8 mouse cellular contexts compared by ENCODE assay signal in the genomic region with DNA sequence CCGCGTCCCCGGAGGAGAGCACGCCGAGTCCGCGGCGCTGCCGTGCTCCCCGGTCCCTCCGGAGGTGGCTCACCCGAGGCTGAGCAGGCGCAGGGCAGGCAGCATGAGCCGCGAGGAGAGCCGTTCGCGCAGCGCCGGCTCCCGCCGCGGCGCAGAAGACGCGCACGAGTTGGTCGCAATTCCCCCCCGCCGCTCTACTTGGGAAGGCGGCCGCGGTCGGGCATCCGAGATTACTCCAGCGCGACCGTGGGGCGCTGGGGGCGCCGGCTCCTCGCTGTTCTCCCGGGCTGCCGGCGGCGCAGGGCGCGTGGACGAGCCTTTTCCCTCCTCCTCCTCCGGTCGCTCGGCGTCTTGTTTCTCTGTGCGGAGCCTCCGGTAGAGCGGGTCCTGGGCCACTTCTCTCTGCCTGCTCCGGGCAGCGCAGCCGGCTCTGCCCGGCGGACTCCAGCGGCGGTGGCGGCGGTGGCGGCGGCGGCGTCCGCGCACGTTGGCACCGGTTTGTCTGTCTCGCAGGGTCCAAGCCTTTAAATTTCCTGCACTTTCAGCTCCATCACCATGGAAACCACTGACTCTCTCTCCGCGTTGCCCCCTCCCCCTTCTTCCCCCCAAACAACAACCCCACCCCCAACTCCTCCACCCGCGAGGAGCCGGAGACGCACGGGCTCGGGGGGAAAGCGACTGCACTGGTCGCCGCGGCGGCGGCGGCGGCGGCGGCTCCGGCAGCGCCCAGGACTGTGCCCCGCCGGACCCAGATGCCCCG. TPM values are rescaled to one million over a fixed set of nuclear protein-coding genes. Genes with fewer than 3 reads are reported as not detected.
A peak's percentile ranks its signal among the peaks of the same experiment; 100 is the strongest.
DNase-seq lines count a peak whose midpoint lies in the region; ATAC-seq lines count a peak whose summit lies in the region.

A gene (minus strand): TSS at position 277 of the 760 bp plus-strand sequence.

- no peaks in the 10 kb centered on the region for H3K36me3 ChIP-seq in forebrain, embryonic 10.5 days (replicated peaks)
- H3K36me3 ChIP-seq in lung, embryonic 16.5 days (ENCODE audit: control insufficient read depth, insufficient read depth, low read length) = no peaks in the 10 kb centered on the region

- under 1% methylated on average over 97 of the region's 97 CpGs for WGBS in forebrain, embryonic 10.5 days
- under 1% methylated on average over 89 of the region's 97 CpGs for WGBS in lung, embryonic 16.5 days

- peak within 1 kb of the TSS; percentile 84 for H3K4me3 ChIP-seq in forebrain, embryonic 10.5 days
- peak within 1 kb of the TSS; percentile 68 for H3K4me3 ChIP-seq in lung, embryonic 16.5 days (ENCODE audit: low read length)

- peak within 1 kb of the TSS; percentile 68 for H3K9ac ChIP-seq in lung, embryonic 16.5 days (ENCODE audit: low read length)

- peaks cover 8% of the 10 kb centered on the region for H3K9me3 ChIP-seq in forebrain, embryonic 10.5 days
- peaks cover 3% of the 10 kb centered on the region; the same call in 1 of the 2 replicates for H3K9me3 ChIP-seq in lung, embryonic 16.5 days (ENCODE audit: control insufficient read depth, low read length)

- ATAC-seq in lung, embryonic 16.5 days (ENCODE audit: low read depth) = peak; percentile 50
- no peak for ATAC-seq in megakaryocyte progenitor cell, adult 5-6 weeks (replicated peaks; ENCODE audit: poor library complexity)

- H3K4me1 ChIP-seq in forebrain, embryonic 10.5 days = peaks cover 56% of the 10 kb centered on the region
- H3K4me1 ChIP-seq in lung, embryonic 16.5 days (replicated peaks; ENCODE audit: control insufficient read depth, insufficient read depth, low read length) = peaks cover 29% of the 10 kb centered on the region

- H3K27me3 ChIP-seq in forebrain, embryonic 10.5 days (ENCODE audit: poor library complexity, severe bottlenecking) = peaks cover 46% of the 10 kb centered on the region
- H3K27me3 ChIP-seq in lung, embryonic 16.5 days (ENCODE audit: control insufficient read depth, insufficient read depth, low read depth, low read length) = peaks cover 17% of the 10 kb centered on the region

- H3K27ac ChIP-seq in forebrain, embryonic 10.5 days = peak within 1 kb of the TSS; percentile 95
- peak within 1 kb of the TSS; percentile 71 for H3K27ac ChIP-seq in lung, embryonic 16.5 days (ENCODE audit: low read length)

- peak within 1 kb of the TSS; percentile 97 for H3K4me2 ChIP-seq in lung, embryonic 16.5 days (ENCODE audit: low read depth, low read length)

- peak; percentile 7 for DNase-seq in 3T3-L1 (ENCODE audit: low read depth, low spot score)
- peak; percentile 79 for DNase-seq in ZHBTc4 (ENCODE audit: low read depth, low spot score)
- peak; percentile 85 for DNase-seq in forebrain, embryonic 10.5 days (ENCODE audit: extremely low spot score, low spot score)
- DNase-seq in heart, postnatal 4 days = peak; percentile 34
- DNase-seq in layer of hippocampus, adult 9-10 months (ENCODE audit: low spot score) = peak; percentile 11
- DNase-seq in right cerebral cortex, postnatal 14 days = peak; percentile 57

RNA-seq across cellular contexts. Expression of the gene that starts here (rescaled TPM):
- 3.5 and 3.6 TPM in 2 replicates for polyA plus RNA-seq in forebrain, embryonic 10.5 days (2016; fragmentation: Nextera tagmentation; extraction: Ambion mirVana)
- total RNA-seq in heart, postnatal 4 days (2021) = under 1 TPM; 0.48 to 0.50 TPM
- 1.0 and 1.3 TPM in 2 replicates for polyA plus RNA-seq in lung, embryonic 16.5 days (2015; fragmentation: Nextera tagmentation; extraction: Ambion mirVana)
- total RNA-seq in megakaryocyte progenitor cell, adult 5-6 weeks (2015) = not detected in 2 replicates
- total RNA-seq in megakaryocyte progenitor cell, adult 5-6 weeks (2017) = not detected in 2 replicates

Comparison
In these comparisons a context has a peak if more than half of its experiments do, and no peak if none do; other contexts are left out.
1. Peak in DNase-seq in heart, postnatal 4 days; RNA of the gene not detected or under 1 TPM.
2. DNase-seq: peak in every context shown above with its lines; median percentile 85 in forebrain, embryonic 10.5 days; 79 in ZHBTc4; 57 in right cerebral cortex, postnatal 14 days; 34 in heart, postnatal 4 days; 11 in layer of hippocampus, adult 9-10 months; 7 in 3T3-L1.